Mouse (Mus musculus) liver, postnatal 0 days (tissue): ENCODE data around the gene Fmn2. TPM values are rescaled to one million over a fixed set of nuclear protein-coding genes. Genes with fewer than 3 reads are reported as not detected.

Source experiments
- ATAC-seq: fragments of 200-750 bp; cut with Nextera tagmentation; 2 replicates; pipeline ENCODE4 v1.8.0; 2017; ENCODE audit warnings: mild to moderate bottlenecking, moderate library complexity
- DNase-seq: peaks from one replicate; pipeline ENCODE4 v3.0.0-alpha.2; 2016
- H3K27ac ChIP-seq: fragments of 300-500 bp; sonication (generic); 2 replicates; pipeline ENCODE4 v1.5.1; 2014; ENCODE audit warnings: antibody characterized with exemption, moderate library complexity, mild to moderate bottlenecking, low read depth
- H3K27me3 ChIP-seq: fragments of 300-500 bp; sonication (generic); 2 replicates; pipeline ENCODE4 v1.6.1; 2014; ENCODE audit warnings: low read length, control low read depth, mixed read lengths; ENCODE audit not compliant: insufficient read depth
- H3K36me3 ChIP-seq: fragments of 300-500 bp; sonication (generic); replicated peaks from 2 replicates; pipeline ENCODE4 v1.6.1; 2014; ENCODE audit warnings: mild to moderate bottlenecking, control low read depth, low read length, moderate library complexity, mixed read lengths; ENCODE audit not compliant: insufficient read depth
- H3K4me1 ChIP-seq: fragments of 300-500 bp; sonication (generic); 2 replicates; pipeline ENCODE4 v1.6.1; 2014; ENCODE audit warnings: antibody characterized with exemption, mild to moderate bottlenecking, control low read depth; ENCODE audit not compliant: insufficient read depth
- H3K4me2 ChIP-seq: fragments of 300-500 bp; sonication (generic); 2 replicates; pipeline ENCODE4 v1.6.1; 2014; ENCODE audit warnings: low read depth, mild to moderate bottlenecking, low read length, moderate library complexity, mixed read lengths
- H3K4me3 ChIP-seq: fragments of 300-500 bp; sonication (generic); 2 replicates; pipeline ENCODE4 v1.5.1; 2014; ENCODE audit warnings: low read depth, low read length
- H3K9ac ChIP-seq: fragments of 300-500 bp; sonication (generic); replicated peaks from 2 replicates; pipeline ENCODE4 v1.6.1; 2014; ENCODE audit warnings: mild to moderate bottlenecking, moderate library complexity
- H3K9me3 ChIP-seq: fragments of 300-500 bp; sonication (generic); 2 replicates; pipeline ENCODE4 v1.6.1; 2016; ENCODE audit warnings: mild to moderate bottlenecking, control low read depth, low read length, mixed read lengths
- CTCF ChIP-seq: sonication (generic); IDR thresholded peaks from 2 replicates; pipeline ENCODE4 v1.5.1; 2016; ENCODE audit warnings: antibody characterized with exemption, low read depth
- EP300 ChIP-seq: IDR thresholded peaks from 2 replicates; pipeline ENCODE4 v1.6.1; 2016; ENCODE audit warnings: antibody characterized with exemption, low read depth, mild to moderate bottlenecking
- WGBS: fragments of 180-500 bp; shearing (Covaris S2); extraction: QIAGEN DNeasy Blood & Tissue Kit; methylation state at CpG from one replicate; pipeline ENCODE4 v1.1.7; 2014; ENCODE audit not compliant: insufficient replicate concordance; 5-methylcytosine and 5-hydroxymethylcytosine counted together
- polyA plus RNA-seq: library from polyadenylated mRNA; unstranded; fragments of >200 nt; fragmentation: Nextera tagmentation; extraction: Ambion mirVana; gene quantifications from 2 replicates; pipeline ENCODE4 v1.2.1, GENCODE M21; 2015

Gene Fmn2
- polyA plus RNA-seq, 1 experiment from 2014 or later: 0.09 TPM

DNA sequence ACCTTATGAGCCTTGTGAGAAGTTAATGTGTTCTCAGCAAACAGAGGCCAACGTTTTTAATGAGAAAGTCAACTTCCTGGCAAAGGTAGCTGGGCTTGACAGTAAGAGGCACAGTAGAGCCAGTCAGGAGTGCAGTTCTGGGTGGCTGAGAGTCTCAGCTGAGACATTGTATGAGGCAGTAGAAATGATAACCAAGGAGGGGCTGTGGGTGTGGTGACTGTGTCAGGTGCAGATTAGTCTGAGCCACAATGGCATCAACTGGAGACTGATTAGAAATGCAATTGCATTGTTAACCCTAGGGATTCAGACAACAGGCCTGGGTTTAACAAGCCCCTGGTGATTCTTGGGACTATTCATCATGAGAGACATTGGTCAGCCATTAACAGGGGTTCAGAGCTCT lies 99.0 kb downstream of the Fmn2 start:
- ATAC-seq: peak; percentile 77
- 14% methylated on average over 1 of the region's 1 CpGs for WGBS
- H3K9ac ChIP-seq: no peak overlapping the region
- 0 out of 2 replicates have a peak, but pooled peaks cover 6% of the 10 kb centered on the region for H3K4me1 ChIP-seq
- H3K36me3 ChIP-seq: no peaks in the 10 kb centered on the region
- DNase-seq: no peak
- no peak overlapping the region for H3K4me2 ChIP-seq
- H3K27me3 ChIP-seq: no peaks in the 10 kb centered on the region
- 0 out of 2 replicates have a peak, but pooled peaks have one; percentile 62 for TF ChIP-seq EP300
- TF ChIP-seq CTCF: no peak
- H3K27ac ChIP-seq: no peak overlapping the region
- no peak overlapping the region for H3K4me3 ChIP-seq
- H3K9me3 ChIP-seq: no peaks in the 10 kb centered on the region

DNA sequence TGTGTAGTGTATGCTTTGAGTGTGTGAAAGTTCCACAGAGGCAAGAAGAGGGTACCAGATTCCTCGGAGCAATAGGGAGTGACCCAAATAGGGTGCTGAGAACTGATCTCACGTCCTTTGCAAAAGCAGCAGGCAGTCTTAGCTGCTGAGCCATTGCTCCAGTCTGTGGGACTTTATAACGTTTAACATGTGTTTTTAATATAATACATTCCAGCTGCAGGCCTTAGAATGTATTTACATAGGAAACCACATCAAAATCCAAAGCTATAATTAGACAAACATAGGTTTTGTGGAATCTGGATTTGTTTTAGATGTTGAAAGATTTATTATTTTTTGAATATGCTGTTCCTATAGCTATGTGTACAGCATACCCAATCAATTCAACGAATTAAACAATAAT lies 115.7 kb downstream of the Fmn2 start:
- no peak overlapping the region for H3K9ac ChIP-seq
- ATAC-seq: no peak
- no peaks in the 10 kb centered on the region for H3K9me3 ChIP-seq
- no peaks in the 10 kb centered on the region for H3K36me3 ChIP-seq
- no peak overlapping the region for H3K27ac ChIP-seq
- no peaks in the 10 kb centered on the region for H3K4me1 ChIP-seq
- no peak overlapping the region for H3K4me3 ChIP-seq
- H3K27me3 ChIP-seq: no peaks in the 10 kb centered on the region
- 62% methylated on average over 4 of the region's 4 CpGs for WGBS
- DNase-seq: no peak
- TF ChIP-seq EP300: no peak
- TF ChIP-seq CTCF: no peak
- H3K4me2 ChIP-seq: no peak overlapping the region

DNA sequence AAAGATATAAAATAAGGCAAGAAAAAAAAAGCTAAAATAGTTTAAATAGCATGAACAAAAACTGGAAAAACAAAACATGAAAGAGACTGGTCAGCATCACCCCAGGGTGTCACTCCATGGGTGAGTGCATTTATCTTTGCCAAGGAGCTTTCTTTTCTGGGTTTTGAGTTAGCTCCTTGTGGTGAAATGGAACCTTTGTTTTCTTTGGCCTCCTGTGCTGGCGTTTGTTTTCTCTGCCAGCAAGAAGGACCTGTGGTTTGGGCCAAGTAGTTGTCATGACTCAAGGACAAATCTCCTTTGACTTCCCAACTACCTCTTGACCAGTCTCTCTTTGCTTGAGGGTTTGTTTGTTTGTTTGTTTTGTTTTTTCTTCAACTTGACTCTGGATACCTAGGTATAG lies 119.9 kb downstream of the Fmn2 start:
- H3K9me3 ChIP-seq: no peaks in the 10 kb centered on the region
- 26% methylated on average over 1 of the region's 1 CpGs for WGBS
- no peak for TF ChIP-seq CTCF
- TF ChIP-seq EP300: no peak
- no peak overlapping the region for H3K4me3 ChIP-seq
- DNase-seq: no peak
- no peaks in the 10 kb centered on the region for H3K4me1 ChIP-seq
- no peaks in the 10 kb centered on the region for H3K27me3 ChIP-seq
- no peak overlapping the region for H3K9ac ChIP-seq
- no peaks in the 10 kb centered on the region for H3K36me3 ChIP-seq
- no peak overlapping the region for H3K27ac ChIP-seq
- ATAC-seq: no peak
- no peak overlapping the region for H3K4me2 ChIP-seq

DNA sequence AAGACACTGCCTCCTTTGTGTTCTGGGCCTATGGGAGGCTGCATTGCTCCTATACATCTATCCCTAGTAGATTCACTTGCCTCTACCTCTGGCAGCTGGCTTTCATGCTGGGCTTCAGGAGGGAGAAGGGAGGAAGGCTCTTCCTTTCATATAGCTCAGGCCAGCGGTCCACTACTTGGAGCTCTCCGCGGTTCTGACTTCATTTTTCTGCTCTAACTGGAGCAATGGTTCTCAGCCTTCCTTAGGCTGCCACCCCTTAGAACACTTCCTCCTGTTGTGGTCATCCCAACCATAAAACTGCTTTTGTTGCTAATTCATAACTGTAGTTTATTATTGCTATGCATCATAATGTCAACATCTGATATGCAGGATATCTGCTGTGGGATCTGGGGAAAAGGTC lies 121.4 kb downstream of the Fmn2 start:
- DNase-seq (no peak), ATAC-seq (no peak)
- Histone ChIP-seq H3K4me3 (no peak overlapping the region), H3K4me1 (no peaks in the 10 kb centered on the region), H3K9me3 (no peaks in the 10 kb centered on the region), H3K27ac (no peak overlapping the region), H3K9ac (no peak overlapping the region), H3K27me3 (no peaks in the 10 kb centered on the region), H3K4me2 (no peak overlapping the region), H3K36me3 (no peaks in the 10 kb centered on the region)
- WGBS: 28% methylated on average over 3 of the region's 3 CpGs
- no peak for TF ChIP-seq EP300
- TF ChIP-seq CTCF: no peak

DNA sequence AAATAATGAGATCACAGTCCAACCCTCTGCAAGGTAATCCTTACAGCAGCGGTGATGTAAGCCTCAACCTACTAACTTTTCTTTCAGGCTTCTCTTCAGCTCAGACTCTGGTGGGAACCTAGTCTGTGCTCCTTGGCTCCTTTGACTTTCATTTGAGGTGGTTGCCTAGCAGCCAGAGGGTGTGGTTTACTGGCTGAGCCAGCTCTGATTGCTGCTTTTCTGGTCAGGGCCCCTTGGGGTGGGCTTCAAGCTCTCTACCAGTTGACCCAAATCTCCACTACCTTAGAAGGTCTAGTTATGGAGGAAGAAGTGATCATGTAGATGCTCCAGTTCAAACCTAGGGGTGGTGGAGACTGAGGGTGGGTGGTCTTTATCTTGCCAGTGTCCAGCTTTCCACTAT lies 128.4 kb downstream of the Fmn2 start:
- Histone ChIP-seq H3K4me1 (no peaks in the 10 kb centered on the region), H3K27me3 (no peaks in the 10 kb centered on the region), H3K9me3 (no peaks in the 10 kb centered on the region), H3K27ac (no peak overlapping the region), H3K4me2 (no peak overlapping the region), H3K9ac (no peak overlapping the region), H3K36me3 (no peaks in the 10 kb centered on the region), H3K4me3 (no peak overlapping the region)
- no peak for TF ChIP-seq CTCF
- no peak for TF ChIP-seq EP300
- ATAC-seq: no peak
- DNase-seq: no peak
- WGBS: 89% methylated on average over 1 of the region's 1 CpGs

DNA sequence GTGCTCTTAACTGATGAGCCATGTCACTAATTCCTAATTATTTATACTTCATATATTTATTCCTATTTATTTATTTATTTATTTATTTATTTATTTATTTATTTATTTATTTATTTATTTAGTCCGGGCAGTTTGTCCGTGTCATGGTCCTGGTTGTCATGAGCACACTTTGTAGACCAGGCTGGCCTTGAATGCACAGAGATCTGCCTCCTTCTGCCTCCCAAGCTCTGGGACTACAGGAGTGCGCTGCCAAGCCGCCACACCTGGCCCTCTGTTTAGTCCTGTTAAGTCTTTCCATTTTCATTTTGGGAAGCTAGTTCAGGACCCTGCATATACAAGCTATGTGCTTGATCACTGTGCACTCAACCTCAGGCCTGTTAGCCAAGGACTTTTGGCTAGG lies 134.7 kb downstream of the Fmn2 start:
- TF ChIP-seq EP300: no peak
- TF ChIP-seq CTCF: no peak
- H3K27me3 ChIP-seq: no peaks in the 10 kb centered on the region
- H3K4me3 ChIP-seq: no peak overlapping the region
- no peaks in the 10 kb centered on the region for H3K36me3 ChIP-seq
- WGBS: 86% methylated on average over 4 of the region's 4 CpGs
- H3K4me1 ChIP-seq: no peaks in the 10 kb centered on the region
- no peak overlapping the region for H3K4me2 ChIP-seq
- no peaks in the 10 kb centered on the region for H3K9me3 ChIP-seq
- ATAC-seq (no peak), DNase-seq (no peak)
- H3K27ac ChIP-seq: no peak overlapping the region
- no peak overlapping the region for H3K9ac ChIP-seq

DNA sequence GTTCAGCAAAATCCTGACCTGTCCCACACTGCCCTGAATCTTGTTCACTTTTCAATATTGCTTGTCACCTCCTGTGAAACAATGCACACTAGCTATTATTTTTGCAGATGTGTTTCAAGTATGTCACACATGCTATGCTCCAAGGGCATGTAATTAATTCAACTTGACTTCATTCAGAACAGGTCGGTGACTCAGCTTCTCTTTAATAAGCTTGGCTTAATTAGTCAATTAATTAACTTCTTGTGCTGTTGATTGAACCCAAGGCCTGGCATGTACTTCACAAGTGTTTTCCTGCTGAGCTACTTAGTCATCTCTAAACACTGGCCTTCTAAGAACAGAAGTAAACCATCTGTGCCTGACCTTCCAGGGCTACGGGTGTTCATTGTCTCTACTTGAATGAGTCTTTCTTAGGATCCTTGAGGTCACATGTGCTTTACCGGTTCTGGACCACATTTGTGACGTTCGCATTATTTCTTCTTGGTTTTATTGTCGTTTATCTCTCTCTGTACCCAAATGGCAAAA lies 136.0 kb downstream of the Fmn2 start:
- H3K27me3 ChIP-seq: no peaks in the 10 kb centered on the region
- whole genome bisulfite sequencing: 86% methylated on average over 6 of the region's 6 CpGs
- TF ChIP-seq EP300 (no peak), CTCF (no peak)
- ATAC-seq: no peak
- H3K36me3 ChIP-seq: no peaks in the 10 kb centered on the region
- H3K4me2 ChIP-seq: no peak overlapping the region
- no peaks in the 10 kb centered on the region for H3K4me1 ChIP-seq
- no peak overlapping the region for H3K4me3 ChIP-seq
- H3K9ac ChIP-seq: no peak overlapping the region
- H3K9me3 ChIP-seq: no peaks in the 10 kb centered on the region
- DNase-seq: no peak
- no peak overlapping the region for H3K27ac ChIP-seq
